Mouse (Mus musculus) olfactory bulb, adult 2 months (tissue): ENCODE measurements around the gene Mlst8.

Source experiments
- CTCF ChIP-seq: fragments of 200-500 bp; IDR thresholded peaks from 2 replicates; pipeline ENCODE4 v1.5.1; 2012; ENCODE audit warnings: low read depth, mild to moderate bottlenecking, low read length, moderate library complexity; ENCODE audit not compliant: insufficient read depth
- POLR2A ChIP-seq: fragments of 200-500 bp; IDR thresholded peaks from 2 replicates; pipeline ENCODE4 v1.6.1; 2012; ENCODE audit warnings: mild to moderate bottlenecking, low read depth, low read length, moderate library complexity; ENCODE audit not compliant: insufficient read depth

DNA sequence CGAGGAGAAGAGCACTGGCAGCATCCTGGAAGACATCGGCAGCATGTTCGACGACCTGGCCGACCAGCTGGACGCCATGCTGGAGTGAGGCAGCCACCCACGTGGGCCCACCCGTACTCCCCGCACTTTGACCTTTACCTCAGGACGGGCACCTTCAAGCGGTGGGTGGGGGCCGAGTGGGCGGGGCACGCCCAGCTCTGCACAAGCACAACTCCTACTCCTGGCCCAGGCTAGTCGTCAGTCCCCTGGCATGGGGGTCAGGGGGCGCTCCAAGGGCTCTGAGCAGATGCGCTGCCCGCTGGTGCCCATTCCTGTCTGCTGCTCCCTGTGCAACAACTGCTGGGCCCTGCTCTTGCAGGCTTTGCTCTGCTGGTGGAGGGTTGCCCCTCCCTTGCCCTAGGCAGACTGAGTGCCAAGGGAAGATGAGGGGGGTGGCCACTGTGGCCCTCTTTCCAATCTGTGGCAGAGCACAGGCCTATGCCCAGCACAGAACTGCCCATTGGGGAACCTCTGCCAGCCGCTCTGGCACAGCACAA is 28.3 kb upstream of the Mlst8 start:
- TF ChIP-seq POLR2A = no peak
- TF ChIP-seq CTCF = no peak
